Mouse (Mus musculus): ENCODE measurements around the gene Fbxo36.

Fbxo36 gene

DNA sequence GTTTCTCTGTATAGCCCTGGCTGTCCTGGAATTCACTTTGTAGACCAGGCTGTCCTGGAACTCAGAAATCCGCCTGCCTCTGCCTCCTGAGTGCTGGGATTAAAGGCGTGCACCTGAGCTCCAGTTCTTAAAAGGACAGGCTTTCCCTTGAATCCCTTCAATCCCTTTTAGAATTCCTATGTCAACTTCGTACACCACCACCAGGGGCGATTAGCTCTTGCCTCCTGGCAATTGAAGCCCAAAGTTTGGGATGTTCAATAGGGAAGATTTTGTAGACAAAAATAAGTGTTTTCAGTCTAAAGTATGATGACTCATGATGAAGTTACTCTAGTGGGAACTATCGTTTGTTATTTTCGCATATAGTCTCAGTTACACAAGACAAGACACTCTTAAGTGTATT lies 57.7 kb downstream of the Fbxo36 start:
- no peak for DNase-seq

DNA sequence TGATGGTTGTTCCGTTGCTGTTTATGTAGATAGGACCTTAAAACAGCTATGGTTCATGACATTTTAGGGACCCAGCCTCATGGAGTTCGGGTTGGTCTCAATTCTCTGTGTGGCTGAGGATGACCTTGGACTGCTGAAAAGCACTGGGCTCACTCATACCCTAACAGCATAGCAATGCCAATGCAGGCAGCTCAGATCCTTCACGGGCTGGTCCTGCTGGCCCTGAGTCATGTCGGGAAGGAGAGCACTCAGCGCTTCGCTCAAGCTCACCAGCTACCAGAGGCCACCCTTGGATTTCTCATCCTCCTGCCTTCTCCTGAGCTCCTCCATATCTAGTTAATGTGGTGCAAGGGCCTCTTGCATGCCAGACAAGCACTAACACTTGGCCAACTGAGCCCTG lies 59.5 kb downstream of the Fbxo36 start:
- DNase-seq = no peak

DNA sequence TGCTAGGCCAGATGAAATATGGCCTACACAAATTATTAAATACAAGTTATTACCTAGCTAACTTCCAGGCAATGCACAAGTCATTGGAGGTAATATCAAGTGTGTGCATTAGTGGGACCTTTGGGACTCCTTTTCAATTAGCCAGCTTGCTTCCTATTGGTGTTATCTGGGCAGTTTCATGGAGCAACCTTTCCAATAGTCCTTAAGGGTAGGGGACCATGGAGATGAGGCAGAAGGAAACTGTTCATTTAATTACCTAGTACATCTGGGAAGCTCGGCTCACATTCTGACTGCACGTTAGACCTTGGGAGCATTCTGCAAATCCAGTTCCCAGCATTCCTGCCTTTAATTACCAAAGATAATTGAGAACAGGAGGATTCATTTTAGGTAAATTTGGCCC lies 64.8 kb downstream of the Fbxo36 start:
- DNase-seq = no peak

DNA sequence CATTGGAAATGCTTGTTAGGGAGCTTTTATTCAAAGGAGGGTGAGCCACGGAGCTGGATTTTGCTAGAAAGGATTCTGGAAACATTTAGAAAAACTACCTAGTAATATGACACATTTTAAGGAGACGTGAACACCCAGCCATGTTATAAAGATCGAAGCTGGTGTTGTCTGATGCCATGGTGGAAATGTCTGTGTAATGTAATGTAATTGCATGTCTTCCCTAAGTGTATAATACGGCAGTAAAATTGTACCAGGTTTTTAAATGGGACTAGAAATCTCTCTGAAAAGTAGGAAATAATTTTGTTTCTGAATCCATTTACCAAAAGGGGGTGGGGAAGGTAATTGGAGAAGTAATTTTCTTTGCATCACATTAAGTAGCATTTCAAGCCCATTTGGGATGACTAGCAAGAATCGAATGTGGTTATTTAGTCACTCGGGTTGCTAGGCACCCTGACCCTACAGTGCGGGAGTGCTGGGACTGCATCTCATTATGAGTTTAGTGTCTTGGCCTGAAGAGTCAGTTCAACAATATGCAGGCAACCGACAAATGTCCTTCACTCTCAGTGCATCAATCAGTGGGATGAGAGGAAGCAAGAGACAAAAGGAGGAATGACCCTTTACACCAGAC lies 70.7 kb downstream of the Fbxo36 start:
- DNase-seq = no peak

DNA sequence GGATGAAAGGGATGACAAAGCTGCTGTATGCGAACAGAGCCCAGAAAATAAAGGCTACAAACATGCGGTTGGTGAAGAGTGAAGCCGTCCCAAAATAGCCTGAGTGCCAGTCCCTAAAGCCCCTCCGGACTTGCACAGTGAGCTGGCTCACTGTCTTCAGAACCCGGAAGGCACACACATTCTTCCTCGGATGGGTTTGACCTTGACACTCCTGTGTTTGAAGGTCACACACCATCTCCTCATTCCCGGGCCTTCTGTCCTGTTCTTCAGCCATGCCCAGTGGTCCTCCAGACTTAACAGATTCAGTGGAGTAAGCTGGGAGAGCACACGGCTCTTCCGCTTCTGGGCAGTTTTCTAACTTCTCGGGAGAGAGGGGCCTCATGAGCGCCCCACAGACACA lies 72.9 kb downstream of the Fbxo36 start:
- no peak for DNase-seq

DNA sequence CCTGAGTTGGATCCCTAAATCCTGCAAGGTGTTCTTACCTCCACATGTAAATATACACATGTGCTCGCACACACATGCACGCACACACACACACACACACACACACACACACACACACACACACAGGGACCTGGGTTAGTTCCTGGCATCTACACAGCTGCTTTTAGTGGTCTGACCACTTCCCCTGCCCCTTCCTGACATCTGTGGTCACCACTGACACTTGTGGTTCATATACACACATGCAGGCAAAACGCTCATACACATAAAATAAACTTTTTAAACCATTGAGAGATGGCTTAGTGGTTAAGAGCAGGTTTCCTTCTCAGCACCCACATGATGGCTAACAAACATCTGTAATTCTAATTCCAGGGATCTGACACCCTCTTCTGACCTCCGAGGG lies 75.4 kb downstream of the Fbxo36 start:
- DNase-seq = no peak

DNA sequence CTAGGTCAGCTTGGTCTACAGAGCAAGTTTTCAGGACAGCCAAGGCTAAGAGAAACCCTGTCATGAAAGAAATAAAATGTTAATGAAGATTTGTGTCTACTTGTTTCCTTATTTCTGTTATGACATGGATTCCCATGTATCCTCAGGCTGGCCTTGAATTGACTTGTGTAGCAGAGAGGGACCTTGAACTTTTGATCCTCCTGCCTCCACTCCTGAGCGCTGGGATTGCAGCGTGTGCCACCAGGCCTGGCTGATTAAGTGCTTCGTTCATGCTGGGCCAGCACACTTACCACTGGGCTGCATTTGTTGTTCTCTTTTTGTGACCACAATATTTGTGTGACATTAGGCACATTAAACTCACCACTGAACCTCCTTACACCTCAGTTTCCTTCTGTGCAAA lies 79.2 kb downstream of the Fbxo36 start:
- DNase-seq = no peak

DNA sequence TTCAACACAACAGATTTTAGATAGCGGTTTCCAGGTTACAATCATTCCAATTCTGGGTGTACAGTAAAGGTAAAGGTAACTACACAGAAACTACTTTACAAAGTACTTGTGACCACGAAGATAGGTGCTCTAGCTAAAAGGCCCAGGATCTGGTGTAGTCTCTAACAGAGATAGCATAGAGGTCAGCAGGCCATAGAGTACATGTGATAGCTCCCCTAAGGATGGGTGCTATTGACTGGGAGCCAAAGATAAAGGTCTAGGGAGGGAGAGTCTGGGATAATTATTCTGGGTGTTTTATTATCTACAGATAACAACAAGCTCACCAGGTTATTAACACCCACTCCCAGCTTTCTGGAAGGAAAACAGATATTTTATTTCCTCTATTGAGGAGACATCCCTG lies 83.8 kb downstream of the Fbxo36 start:
- no peak for DNase-seq

DNA sequence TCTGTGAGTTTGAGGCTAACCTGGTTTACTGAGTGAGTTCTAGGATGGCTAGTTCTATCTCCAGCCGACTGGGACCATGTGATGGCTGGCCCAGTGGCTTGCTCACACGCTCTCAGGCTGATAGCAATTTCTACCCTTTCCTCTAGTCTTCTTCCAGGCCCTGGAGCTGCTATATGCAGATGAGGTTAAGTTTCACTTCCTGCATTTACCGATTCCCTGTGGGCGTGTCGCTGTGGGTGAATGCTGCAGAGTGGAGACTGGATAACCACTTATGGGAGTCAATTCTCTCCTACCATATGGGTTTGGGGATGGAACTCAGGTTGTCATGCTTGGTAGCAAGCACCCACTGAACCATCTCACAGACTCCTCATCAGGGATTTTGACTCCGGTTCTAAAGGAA lies 84.5 kb downstream of the Fbxo36 start:
- no peak for DNase-seq

DNA sequence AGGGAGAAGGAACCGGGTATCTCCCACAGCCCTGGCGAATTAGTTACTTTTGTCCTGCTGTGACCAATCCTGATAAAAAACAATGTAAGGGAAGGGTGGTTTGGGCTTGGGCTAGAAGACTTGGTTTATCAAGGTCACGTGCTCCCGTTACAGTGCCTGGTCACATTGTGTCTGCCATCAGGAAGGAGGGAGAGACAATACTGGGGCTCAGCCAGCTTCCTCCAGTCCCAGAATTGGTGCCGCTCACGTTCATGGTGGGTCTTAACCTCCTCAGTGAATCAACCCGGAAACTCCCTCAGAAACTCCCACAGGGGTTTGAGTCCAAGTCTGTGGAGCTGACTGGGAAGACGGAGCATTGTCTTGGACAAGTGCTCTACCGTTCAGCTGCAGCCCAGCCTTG lies 86.0 kb downstream of the Fbxo36 start:
- DNase-seq = no peak

DNA sequence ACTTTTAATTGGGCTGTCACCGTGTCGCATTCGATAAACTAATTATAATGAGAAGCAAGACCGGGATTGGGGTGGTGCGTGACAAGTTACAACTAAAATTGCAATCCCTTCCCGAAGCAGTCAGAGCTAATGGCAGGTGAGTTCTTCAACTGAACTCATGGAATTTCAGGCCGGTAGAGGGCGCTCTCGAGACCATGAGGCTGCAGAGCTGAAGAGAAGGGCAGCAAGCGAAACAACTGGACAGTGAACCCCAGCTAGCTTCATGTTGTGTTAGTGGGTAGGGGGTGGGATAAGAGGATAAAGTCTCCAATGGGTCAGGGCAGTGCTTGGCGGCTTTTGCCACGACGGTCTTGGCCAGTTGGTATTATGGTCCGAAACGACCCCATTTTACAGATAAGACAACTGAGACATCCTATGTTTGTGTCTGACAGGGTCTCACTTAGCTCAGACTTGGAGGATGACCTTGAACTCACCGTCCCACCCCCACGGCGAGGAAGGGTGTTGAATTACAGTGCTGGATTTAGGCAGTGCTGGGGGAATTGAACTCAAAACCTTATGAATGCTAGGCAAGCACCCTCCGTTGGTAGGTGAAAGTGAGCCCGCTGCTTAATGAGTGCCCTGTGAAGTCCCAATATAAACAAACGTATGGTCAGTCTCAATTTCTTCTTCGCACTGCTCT lies 94.0 kb downstream of the Fbxo36 start:
- peak; percentile 61 for DNase-seq

DNA sequence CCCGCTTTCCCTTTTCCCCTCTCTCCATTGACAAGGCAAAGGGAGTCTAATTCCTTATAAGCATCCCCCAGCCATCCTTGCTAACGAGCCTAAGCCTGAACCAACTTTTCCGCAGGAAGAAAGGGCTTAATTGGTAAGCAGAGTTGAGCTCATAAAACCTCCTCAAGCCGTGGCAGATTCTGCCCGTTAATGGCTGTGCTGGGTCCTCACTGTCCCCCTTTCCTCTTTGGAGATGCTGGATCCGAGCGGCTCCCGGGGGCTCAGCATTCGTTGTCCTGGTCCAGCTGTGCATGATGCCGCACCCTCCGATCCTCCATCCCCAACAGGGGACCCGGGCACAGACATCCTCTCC lies 94.5 kb downstream of the Fbxo36 start:
- DNase-seq = no peak

DNA sequence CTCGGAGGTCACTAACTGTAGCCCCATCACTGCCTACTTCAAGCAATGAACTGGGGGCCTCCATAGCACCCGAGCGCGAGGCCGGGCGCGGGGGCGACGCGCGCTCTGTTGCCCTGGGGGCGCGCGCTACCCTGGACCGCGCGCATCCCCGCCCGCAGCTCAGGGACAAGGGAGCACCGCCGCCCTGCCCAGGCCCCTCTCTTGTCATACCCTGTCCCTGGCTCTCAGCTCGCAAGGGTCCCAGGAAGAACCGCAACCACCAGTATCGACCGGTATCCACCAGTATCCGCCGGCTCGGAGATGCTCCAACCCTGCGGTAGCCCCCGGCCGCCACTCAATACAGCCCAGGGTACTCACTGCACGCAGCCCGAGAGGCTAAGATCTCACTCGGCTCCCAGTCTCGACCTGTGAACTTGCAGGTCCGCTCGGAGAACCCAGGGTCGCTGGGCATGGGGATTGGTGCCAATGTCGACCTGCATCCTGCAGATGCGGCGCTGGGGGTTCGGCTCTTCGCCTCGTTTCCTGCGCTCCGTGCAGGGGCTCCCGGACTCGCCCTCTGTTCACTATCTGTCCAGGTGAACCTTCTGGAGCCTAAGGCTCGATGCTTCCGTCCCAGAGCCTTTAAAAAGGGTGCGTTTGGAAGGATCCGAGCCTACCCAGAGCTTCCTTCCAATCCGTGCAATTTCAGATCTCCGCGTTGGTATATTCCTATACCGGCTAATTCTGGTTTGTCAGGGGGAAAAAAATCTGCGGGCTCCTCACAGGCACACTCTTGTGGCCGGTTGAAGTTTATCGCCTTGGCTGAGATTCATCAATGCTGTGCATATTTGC lies 95.1 kb downstream of the Fbxo36 start, which contains the start of gene Slc16a14:
TSS of gene Slc16a14 (minus strand) at position 632 of the 831 bp plus-strand sequence.
- peak; percentile 4 for DNase-seq

DNA sequence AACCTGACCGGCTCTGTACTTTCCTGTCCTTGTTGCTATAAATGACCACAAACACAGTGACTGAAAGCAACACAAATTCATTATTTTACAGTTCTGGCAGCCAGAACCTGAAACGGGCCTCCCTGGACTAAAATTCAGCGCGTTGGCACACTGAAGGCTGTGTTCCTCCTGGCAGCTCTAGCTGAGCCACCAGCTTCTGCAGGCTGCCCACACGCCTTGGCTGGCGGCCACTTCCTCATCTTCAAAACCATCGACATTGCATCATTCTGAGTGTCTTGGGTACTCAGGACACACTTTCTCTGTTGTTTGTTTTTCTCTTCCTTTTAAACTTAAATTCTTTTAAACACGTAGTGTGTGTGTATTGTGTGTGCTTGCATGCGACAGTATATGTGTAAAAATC lies 96.0 kb downstream of the Fbxo36 start:
- peak; percentile 26 for DNase-seq

DNA sequence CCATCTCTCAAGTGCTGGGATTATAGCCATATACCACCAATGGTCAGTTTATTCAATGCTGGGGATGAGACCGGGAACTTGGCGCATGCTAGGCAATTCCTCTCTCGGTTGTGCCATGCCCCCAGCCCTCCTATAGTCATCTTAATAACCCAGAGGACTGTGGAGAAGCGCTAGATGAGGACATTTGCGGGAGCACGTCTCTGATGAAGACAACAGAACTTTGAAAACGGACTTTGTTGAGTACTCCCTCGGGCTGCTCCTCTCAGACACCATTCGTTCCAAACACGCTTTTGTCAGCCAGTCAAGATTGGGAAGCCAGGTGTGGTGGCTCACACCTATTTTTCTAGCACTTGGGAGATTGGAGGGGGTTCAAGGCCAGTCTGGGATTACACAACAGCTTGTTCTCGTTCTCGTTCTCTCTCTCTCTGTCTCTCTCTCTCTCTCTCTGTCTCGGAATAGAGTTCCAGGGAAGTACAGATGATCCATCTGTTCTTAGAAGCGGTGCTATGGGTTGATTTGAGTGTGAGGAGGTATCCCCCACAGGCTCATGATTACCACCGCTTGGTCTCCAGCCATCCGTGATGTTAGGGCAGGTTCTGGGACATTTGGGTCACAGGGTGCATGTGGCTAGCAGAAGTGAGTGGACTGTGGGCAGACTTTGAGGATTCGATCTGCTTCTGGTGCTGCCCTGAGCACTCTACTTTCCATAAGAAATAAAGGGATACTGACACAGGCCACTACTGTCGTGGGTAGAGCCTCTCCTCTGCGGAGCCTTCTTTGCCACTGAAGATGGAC lies 97.3 kb downstream of the Fbxo36 start:
- DNase-seq = no peak

DNA sequence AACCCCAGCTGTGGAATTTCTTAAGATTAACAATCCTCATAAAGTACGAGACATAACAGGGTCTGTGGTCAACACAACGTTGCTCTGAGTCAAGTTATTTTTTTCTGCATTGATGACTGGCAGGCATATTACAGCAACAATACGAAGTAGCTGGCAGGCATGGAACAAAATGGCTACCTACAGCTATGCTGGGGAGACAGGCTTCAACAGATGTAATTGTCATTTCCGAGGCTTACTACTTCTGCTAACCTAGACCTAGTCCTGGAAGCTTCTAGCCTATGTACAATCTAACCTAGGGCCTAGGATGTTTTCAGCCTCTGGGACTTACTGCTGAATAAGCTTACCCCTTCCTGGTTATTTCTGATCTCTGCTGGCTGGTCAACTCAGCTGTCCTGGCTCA lies 99.8 kb downstream of the Fbxo36 start:
- DNase-seq = no peak

DNA sequence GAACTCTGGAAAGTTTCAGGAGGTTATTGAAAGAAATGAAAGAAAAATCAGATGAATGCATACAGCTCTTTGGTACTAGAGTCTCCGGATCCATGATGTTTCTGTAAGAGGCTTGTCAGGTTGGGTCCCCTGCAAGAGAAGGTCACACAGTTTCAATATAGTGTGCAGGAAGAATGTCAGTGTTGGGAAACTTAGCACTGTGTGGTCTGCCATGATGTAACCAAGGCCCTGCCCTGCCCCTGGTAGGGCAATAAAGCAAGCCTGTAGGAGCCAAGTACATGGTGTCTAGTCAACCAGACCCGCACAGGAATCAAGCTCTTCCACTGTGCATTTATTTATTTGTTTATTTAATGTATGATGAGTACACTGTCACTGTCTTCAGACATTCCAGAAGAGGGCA lies 100.7 kb downstream of the Fbxo36 start:
- DNase-seq = no peak

DNA sequence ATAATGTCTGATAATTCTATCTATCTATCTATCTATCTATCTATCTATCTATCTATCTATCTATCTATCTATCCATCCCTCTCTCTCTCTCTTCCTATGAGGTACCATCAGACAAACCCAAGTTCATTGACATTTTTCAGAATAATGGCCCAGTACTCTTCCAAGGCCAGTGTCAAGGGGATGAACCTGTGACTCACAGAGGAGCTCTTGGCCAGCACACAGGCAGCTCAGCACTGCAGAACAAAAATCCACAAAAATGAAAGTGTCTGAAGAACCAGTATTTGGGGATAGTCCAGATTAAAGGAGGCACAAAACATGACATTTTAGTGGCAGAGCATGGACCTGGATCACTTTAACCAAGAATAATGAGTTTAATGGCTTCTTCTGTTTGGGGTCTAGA lies 103.0 kb downstream of the Fbxo36 start:
- DNase-seq = no peak

DNA sequence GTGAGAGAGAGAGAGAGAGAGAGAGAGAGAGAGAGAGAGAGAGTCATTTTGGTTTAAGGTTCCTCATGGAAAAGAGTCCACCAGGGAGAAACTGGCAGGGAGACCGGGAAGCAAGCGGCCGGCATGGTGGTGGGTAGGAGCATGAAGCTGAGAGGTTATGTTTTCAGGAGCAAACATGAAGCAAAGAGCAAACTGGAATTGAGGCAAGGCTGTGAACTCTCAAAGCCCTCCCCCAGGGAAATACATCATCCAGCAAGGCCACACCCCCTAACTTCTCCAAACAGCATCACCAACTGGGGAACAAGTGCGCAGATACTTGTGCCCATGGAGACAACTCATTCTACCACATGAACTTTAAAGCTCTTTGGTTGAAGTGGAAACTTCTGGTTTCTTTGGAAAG lies 103.9 kb downstream of the Fbxo36 start:
- DNase-seq = no peak

DNA sequence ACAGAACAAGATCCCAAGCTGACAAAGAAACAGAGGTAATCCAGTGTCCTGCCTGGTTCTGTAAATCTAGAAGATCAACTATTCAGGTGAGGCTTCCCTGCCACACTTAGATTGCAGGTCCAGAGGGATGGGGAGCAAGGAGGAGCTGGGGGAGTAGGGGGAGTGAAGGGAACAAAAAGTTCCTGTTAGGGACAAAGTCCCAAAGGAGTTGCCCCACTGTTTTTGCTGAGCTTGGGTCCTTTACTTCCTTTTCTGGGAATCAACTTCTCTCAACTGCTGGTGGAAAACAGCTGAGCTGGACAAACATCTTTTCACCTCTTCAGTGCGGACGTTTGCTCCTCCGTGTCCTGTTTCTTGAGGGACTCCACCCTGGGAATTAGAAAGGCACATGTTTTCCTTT lies 106.3 kb downstream of the Fbxo36 start:
- DNase-seq = no peak

DNA sequence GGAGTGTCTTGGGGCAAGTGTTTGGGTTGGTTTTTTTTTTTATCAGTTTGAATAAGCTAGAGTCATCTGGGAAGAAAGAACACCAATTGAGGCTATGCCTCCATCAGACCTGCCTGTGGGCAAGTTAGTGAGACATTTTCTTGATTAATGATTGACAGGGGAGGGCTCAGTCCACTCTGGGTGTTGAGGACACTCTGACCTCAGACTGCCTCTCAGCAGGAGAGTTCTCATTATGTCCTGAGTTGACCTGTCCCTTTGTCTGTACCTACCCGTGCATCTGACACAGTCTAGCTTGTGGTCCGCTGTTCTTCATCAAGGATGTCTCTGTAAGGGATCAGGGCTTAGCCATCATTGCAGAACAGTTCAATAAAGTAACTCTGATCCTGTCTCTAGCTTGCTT lies 107.7 kb downstream of the Fbxo36 start:
- DNase-seq = no peak
